In the genomic region with DNA sequence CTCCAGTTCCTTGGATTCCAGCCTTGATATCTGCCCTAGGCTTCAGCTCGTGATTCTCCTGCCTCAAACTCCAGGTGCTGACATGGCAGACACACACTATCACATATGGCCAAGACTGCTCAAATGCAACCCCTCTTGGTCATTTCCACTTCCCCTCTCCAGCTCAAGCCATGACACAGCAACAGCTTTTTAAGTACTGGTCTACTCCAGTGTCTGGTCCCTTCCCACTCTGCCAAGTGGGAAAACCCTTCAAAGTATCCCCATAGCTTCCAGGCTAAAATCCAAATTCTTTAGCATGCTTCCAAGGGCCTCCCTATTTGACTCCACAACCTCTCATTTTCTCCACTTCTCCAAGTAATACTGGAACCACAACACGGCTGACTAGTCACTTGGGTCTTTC, we compare ENCODE assay signal across 8 mouse cellular contexts. TPM values are rescaled to one million over a fixed set of nuclear protein-coding genes. Genes with fewer than 3 reads are reported as not detected.
DNase-seq lines count a peak whose midpoint lies in the region; ATAC-seq lines count a peak whose summit lies in the region.

No protein-coding gene starts in this region.

- H3K4me3 ChIP-seq in heart, embryonic 12.5 days: peak overlapping the region; percentile 81
- no peak overlapping the region for H3K4me3 ChIP-seq in hindbrain, embryonic 12.5 days
- H3K4me3 ChIP-seq in midbrain, embryonic 11.5 days (ENCODE audit: low read depth, low read length): no peak overlapping the region

- no peaks in the 10 kb centered on the region for H3K9me3 ChIP-seq in heart, embryonic 12.5 days (replicated peaks)
- no peaks in the 10 kb centered on the region for H3K9me3 ChIP-seq in hindbrain, embryonic 12.5 days (replicated peaks)
- no peaks in the 10 kb centered on the region for H3K9me3 ChIP-seq in midbrain, embryonic 11.5 days (ENCODE audit: control insufficient read depth, low read length)

- no peak for ATAC-seq in heart, embryonic 12.5 days (ENCODE audit: insufficient number of reproducible peaks, low FRiP score)
- ATAC-seq in hindbrain, embryonic 12.5 days (ENCODE audit: low FRiP score): no peak
- ATAC-seq in midbrain, embryonic 11.5 days (ENCODE audit: low FRiP score): no peak
- no peak for ATAC-seq in erythroid progenitor cell, adult 5-6 weeks (replicated peaks; ENCODE audit: low FRiP score, poor library complexity, severe bottlenecking)

- no peak for DNase-seq in heart, postnatal 25 days (ENCODE audit: low spot score)
- DNase-seq in NIH3T3 (ENCODE audit: low read depth): peak; percentile 52
- no peak for DNase-seq in midbrain, embryonic 11.5 days (ENCODE audit: low spot score, missing footprints)
- DNase-seq in yolk sac, embryonic 10.5 days (ENCODE audit: low spot score): no peak
- DNase-seq in layer of hippocampus, postnatal 25 days (ENCODE audit: extremely low spot score in 1 of 2, low spot score in 1 of 2): no peak

- peak overlapping the region; percentile 81 for H3K4me2 ChIP-seq in heart, embryonic 12.5 days
- H3K4me2 ChIP-seq in hindbrain, embryonic 12.5 days (replicated peaks): peak overlapping the region; percentile 74
- H3K4me2 ChIP-seq in midbrain, embryonic 11.5 days: peak overlapping the region; percentile 46; the same call in 1 of the 2 replicates

- no peaks in the 10 kb centered on the region for H3K27me3 ChIP-seq in heart, embryonic 12.5 days (replicated peaks)
- no peaks in the 10 kb centered on the region for H3K27me3 ChIP-seq in hindbrain, embryonic 12.5 days
- H3K27me3 ChIP-seq in midbrain, embryonic 11.5 days (ENCODE audit: control insufficient read depth, insufficient read depth, low read length): no peaks in the 10 kb centered on the region

- H3K27ac ChIP-seq in heart, embryonic 12.5 days (ENCODE audit: poor library complexity, severe bottlenecking): peak overlapping the region; percentile 100; the same call in 1 of the 2 replicates
- no peak overlapping the region for H3K27ac ChIP-seq in hindbrain, embryonic 12.5 days
- H3K27ac ChIP-seq in midbrain, embryonic 11.5 days (ENCODE audit: low read depth, low read length): no peak overlapping the region

- peak overlapping the region; percentile 85 for H3K9ac ChIP-seq in heart, embryonic 12.5 days
- H3K9ac ChIP-seq in hindbrain, embryonic 12.5 days: no peak overlapping the region
- no peak overlapping the region for H3K9ac ChIP-seq in midbrain, embryonic 11.5 days (ENCODE audit: low read length)

- no peaks in the 10 kb centered on the region for H3K36me3 ChIP-seq in heart, embryonic 12.5 days
- no peaks in the 10 kb centered on the region for H3K36me3 ChIP-seq in hindbrain, embryonic 12.5 days
- H3K36me3 ChIP-seq in midbrain, embryonic 11.5 days (ENCODE audit: control insufficient read depth, insufficient read depth, low read length): no peaks in the 10 kb centered on the region

- intact Hi-C loops in heart, postnatal 25 days (cut with DNase I): no loop called here

- 48% methylated on average over 2 of the region's 2 CpGs for WGBS in heart, embryonic 12.5 days
- WGBS in hindbrain, embryonic 12.5 days: 65% methylated on average over 2 of the region's 2 CpGs
- WGBS in midbrain, embryonic 11.5 days: 82% methylated on average over 2 of the region's 2 CpGs

- peaks cover 34% of the 10 kb centered on the region for H3K4me1 ChIP-seq in heart, embryonic 12.5 days (replicated peaks)
- peaks cover 24% of the 10 kb centered on the region for H3K4me1 ChIP-seq in hindbrain, embryonic 12.5 days
- H3K4me1 ChIP-seq in midbrain, embryonic 11.5 days (ENCODE audit: control insufficient read depth, insufficient read depth, low read length): peaks cover 16% of the 10 kb centered on the region

RNA-seq across cellular contexts. Expression of gene Cap1, which starts 1.8 kb away (rescaled TPM):
- 46.4 and 47.6 TPM in 2 replicates for polyA plus RNA-seq in heart, embryonic 12.5 days (2016; fragmentation: Nextera tagmentation; extraction: Ambion mirVana)
- total RNA-seq in heart, postnatal 25 days (2021): 10 to 100 TPM; 52.6 to 54.5 TPM
- 55.6 and 70.6 TPM in 2 replicates for polyA plus RNA-seq in hindbrain, embryonic 12.5 days (2016; fragmentation: Nextera tagmentation; extraction: Ambion mirVana)
- polyA plus RNA-seq in midbrain, embryonic 11.5 days (2014; fragmentation: Nextera tagmentation; extraction: Ambion mirVana): 69.7 and 74.4 TPM in 2 replicates
- 100 to 1,000 TPM; 299 to 313 TPM for total RNA-seq in layer of hippocampus, postnatal 25 days (2021)
- total RNA-seq in erythroid progenitor cell, adult 5-6 weeks (2015; ENCODE audit: low replicate concordance): 80.5 and 81.8 TPM in 2 replicates
- 71.2 and 81.2 TPM in 2 replicates for total RNA-seq in erythroid progenitor cell, adult 5-6 weeks (2017; ENCODE audit: low replicate concordance)

RNA-seq across cellular contexts. Expression of gene Ppt1, which starts 48.0 kb away (rescaled TPM):
- polyA plus RNA-seq in heart, embryonic 12.5 days (2016; fragmentation: Nextera tagmentation; extraction: Ambion mirVana): 60.6 and 60.7 TPM in 2 replicates
- 10 to 100 TPM; 35.1 to 38.7 TPM for total RNA-seq in heart, postnatal 25 days (2021)
- polyA plus RNA-seq in hindbrain, embryonic 12.5 days (2016; fragmentation: Nextera tagmentation; extraction: Ambion mirVana): 73.1 and 73.5 TPM in 2 replicates
- polyA plus RNA-seq in midbrain, embryonic 11.5 days (2014; fragmentation: Nextera tagmentation; extraction: Ambion mirVana): 62.7 and 63.7 TPM in 2 replicates
- total RNA-seq in layer of hippocampus, postnatal 25 days (2021): 10 to 100 TPM; 80.2 to 83.5 TPM
- total RNA-seq in erythroid progenitor cell, adult 5-6 weeks (2015; ENCODE audit: low replicate concordance): 15.1 and 39.3 TPM in 2 replicates
- total RNA-seq in erythroid progenitor cell, adult 5-6 weeks (2017; ENCODE audit: low replicate concordance): 6.9 and 12.6 TPM in 2 replicates
